Mouse (Mus musculus) cerebellum, adult 9-10 months (tissue): ENCODE results near the gene Mecom.
"Not testable (repeated sequence)": the region's sequence is repeated elsewhere in the genome, so short reads cannot be mapped to it uniquely, and the experiment has no call there.

Source experiments
- DNase-seq: peaks from one replicate; pipeline ENCODE4 v3.0.0; 2022

Gene Mecom

DNA sequence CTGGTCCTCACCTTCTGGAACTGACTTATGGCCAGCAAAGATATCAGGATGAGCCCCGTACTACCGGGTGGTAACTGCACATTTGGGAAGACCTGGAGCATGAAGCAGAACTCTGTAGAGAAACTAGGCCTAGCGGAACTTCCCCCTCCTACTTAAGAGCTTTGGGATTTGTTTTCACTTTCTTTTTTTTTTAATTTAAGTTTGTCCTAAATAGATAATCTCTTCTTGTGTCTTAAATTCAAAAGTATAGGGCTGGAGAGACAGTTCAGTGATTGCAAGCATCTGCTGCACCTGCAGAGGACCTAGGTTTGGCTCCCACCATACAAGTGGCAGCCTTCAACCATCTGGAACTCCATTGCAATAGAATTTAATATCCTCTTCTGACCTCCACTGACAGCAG, at the start of gene Mecom:
TSS of gene Mecom (minus strand) at position 101 of the 400 bp plus-strand sequence.
- DNase-seq: no peak

- no peak for DNase-seq
These were observed 49.5 kb upstream of the Mecom start for GRCm38 (mm10) chr3:30597271-30597670.

- peak; percentile 60 for DNase-seq
These were observed 47.5 kb upstream of the Mecom start for GRCm38 (mm10) chr3:30595111-30595832.

DNA sequence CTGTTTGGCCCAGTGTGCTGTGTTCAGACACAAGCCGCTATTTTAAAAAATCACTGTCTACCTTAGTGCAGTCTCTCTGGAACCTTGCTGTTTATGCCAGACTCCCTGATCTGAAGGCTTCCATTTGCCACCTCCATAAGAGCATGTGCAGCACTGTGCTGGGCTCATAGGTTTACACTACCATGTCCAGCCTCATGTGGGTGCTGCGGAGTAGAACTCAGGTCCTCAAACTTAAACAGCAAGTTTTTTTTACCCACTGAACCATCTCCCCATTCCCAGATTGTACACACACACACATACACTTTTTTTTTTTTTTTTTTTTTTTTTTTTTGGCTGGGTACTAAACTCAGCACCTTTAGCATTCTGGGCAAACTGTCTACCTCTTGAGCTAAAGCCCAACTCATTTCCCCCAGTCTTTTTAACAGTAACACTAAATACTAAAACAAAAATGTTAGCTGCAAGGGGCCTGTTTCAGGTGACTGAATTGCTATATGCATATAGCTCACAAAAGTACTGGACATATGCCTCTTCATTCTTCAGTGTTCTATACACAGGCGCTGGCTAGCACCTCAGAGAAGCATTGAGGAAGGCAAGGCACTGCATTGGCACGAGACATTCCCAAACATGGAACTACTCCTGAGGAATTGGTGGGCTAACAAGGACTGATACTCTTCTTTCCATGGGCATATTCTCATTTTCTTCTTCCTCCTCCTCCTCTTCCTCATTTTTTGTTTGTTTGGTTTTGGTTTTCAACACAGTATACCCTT, 46.1 kb upstream of the Mecom start:
- DNase-seq: peak; percentile 24

DNA sequence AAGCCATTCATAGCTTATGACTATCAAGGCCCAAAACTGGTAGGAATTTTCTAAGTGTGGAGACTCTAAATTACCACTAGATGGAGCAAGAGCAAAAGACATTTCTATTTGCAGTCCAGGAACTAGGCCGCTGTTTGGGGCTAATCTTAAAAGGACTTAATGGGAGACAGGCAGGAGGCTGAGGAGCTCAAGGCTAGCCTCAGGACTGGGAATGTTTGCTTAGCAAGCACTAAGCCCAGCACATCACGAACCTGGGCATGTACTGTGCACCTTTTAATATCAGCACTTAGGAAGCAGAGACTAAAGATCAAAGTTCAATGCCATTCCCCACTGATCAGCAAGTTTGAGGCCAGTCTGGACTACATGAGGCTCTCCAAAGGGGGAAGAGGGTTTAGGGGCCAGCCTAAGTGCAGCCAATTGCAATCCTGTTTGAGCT, 44.6 kb upstream of the Mecom start:
- peak; percentile 74 for DNase-seq

GRCm38 (mm10) chr3:30588865-30589264, 41.1 kb upstream of the Mecom start:
- no peak for DNase-seq

GRCm38 (mm10) chr3:30573549-30573948, 25.7 kb upstream of the Mecom start:
- DNase-seq: no peak

GRCm38 (mm10) chr3:30566333-30566732, 18.5 kb upstream of the Mecom start:
- DNase-seq: not testable (repeated sequence)

DNA sequence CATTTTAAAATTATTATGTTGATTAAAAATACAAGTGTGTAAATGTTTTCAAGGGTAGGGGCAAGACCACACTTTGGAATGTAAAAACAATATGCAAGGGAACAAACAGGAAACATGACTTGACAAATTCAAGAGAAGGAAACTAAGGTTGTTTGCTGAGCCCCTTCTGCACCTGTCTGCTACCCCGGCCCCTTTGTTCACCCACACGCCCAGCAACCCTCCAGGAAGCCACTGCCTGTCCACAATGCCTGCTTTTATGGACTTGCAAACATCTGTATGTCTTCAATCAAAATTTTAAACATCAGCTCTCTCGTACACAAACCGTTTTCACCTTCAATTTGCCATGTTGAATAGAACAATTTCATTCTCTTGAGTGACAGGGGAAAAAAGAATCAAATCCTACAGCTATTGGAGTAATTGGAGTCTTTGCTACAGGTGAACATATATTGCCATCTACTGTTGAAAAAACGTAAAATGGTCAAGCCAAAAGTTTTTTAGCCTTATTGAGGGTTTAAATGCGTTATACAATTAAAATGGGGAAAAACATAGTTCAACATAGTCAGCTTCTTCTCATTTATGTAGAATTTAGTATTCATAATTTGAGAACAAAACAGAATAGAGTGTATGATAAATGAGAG, 13.0 kb upstream of the Mecom start:
- DNase-seq: no peak

DNA sequence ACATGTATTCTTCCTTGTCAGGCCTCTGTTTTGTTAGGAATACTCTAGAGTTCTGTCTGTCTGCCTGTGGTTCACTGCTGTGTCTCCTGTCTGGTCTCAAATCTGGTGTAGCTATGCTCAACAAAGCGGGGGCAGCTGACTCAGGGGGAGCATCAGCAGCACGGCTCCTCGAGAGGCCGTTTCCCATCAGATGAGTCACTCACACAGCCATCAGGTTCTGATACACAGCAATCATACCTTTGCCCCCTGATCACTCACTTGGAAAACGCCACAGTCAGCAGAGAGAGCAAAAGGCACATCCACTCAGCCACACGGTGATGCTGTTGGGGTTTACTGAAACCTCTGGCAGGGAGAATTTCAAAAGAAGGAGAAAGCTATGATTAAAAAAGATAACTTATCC, 5.9 kb upstream of the Mecom start:
- no peak for DNase-seq

DNA sequence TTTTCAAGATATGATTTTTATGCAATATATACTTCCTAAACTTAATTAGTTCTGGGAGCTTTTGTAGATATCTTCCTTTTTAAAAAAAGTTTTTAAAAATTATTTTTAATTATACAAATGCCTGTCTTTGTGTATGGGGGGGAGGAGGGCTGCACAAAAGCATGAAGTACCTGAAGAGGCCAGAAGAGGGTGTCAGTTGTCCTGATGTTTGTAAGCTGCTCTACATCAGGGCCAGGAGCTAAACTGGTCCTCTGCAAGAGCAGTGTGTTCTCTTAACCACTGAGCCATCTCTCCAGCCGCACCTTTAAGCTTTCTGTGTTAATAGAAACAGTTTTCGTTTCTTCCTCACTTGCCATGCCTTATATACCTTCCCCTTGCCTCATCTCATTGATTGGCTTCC, 2.4 kb upstream of the Mecom start:
- DNase-seq: no peak

DNA sequence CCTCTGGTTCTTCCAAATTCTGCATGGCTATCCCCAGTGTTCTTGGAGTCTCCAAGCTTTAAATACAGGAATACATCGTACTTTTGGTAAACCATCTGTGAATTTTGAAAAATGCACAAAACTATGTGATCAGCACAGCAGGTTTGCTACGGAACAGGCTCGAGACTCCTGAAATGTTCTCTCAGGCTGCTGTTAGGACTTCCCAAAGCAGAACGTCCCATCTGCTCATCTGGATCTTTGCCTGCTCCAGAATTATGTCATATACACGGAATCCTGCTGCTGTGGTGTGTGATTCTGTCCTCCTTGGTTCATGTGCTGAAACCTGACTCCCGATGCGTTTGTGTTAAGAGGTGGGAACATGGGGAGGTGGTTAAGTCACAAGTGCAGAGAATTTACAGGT, 1.1 kb upstream of the Mecom start:
- DNase-seq: no peak

- DNase-seq: peak; percentile 8
These were observed 908 bp downstream of the Mecom start for GRCm38 (mm10) chr3:30546831-30547369.

DNA sequence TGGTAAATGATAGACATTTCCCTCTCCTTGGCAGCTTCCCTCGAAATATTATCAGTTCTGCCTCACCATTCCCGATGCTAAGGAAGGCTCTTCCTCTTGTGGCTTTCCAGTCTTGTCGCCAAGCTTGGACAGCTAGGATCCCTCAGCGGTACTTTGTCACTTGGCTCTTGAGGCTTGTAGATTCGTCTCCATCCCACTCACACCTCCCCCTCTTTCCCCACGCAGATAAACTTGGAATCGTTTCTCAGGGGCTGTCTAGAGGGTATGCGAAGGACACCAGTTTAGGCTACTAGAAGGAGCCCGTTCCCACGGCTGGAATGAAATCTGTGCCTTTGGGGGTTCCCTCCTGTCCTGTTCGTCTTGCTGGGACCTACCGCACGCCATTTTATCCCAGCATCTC, 1.4 kb downstream of the Mecom start:
- no peak for DNase-seq

GRCm38 (mm10) chr3:30545246-30545645, 2.6 kb downstream of the Mecom start:
- no peak for DNase-seq

DNA sequence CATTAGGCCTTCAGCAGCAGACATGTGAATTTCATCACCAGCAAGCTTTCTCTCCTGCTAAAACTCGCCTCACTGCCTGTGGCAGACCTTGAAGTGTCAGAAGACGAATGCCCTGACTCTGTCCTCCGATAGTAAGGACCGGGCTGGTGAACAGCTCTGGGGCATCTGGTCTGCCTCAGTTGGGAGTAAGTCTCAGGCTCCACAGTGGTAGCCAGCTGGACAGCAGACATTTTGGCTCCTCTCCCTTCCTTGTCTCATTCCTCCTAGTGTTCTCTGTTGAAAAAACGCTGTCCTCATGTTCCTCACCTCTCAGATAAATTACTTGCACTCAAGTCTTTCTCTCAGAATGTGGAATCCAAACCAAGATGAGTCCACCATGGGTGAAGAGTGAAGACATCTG, 3.5 kb downstream of the Mecom start:
- no peak for DNase-seq

- DNase-seq: no peak
These were observed 12.0 kb downstream of the Mecom start for GRCm38 (mm10) chr3:30535821-30536220.

DNA sequence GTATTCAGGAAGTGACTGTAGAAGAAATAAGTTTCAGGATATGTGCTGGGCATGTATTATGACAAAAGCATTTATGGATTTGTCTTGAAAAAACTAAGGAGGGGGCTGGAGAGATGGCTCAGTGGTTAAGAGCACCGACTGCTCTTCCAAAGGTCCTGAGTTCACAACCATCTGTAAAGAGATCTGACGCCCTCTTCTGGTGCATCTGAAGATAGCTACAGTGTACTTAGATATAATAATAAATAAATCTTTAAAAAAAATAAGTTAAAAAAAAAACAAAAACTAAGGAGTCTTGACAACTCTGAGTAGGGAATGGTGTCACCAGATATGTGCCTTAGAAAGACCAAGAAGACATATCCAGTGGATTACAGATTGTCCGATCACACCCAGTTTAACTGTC, 27.1 kb downstream of the Mecom start:
- DNase-seq: not testable (repeated sequence)

DNA sequence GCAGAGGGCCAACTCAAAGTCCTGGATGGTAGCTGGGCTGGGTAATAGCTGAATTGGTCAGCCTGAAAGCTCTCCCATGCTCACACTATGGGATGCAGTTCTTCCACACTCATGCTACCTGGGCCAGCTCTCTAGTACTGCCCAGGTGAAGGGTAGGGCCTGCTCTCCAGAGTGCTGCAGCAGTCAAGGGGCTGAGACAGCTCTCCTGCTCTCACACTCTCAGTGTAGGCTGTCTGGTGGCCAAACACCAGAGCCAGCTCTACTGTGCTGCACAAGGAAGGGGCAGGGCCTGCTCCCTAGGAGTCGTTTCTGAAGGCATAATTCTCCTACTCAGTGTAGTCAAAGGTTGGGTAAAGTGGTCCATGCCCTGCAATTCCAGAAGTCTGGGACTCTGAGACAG, 28.4 kb downstream of the Mecom start:
- no peak for DNase-seq

DNA sequence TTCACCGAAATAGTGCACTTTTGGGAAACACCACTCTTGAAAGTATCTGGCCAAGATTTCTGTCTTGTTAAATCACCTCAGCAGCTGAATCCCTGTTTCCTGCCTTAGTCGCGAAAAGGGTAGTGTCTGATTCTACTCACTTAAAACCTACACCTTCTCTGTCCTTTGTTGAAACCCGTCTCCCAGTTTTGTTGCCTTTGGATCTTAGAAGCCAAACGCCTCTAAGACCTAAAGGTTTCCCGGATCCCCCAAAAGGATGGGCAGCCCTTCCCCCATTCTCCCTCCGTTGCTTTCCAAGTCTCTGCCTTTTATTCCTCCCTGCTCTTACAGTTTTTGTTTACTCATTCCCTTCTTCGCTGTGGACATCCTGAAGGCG, 32.0 kb downstream of the Mecom start:
- no peak for DNase-seq

DNA sequence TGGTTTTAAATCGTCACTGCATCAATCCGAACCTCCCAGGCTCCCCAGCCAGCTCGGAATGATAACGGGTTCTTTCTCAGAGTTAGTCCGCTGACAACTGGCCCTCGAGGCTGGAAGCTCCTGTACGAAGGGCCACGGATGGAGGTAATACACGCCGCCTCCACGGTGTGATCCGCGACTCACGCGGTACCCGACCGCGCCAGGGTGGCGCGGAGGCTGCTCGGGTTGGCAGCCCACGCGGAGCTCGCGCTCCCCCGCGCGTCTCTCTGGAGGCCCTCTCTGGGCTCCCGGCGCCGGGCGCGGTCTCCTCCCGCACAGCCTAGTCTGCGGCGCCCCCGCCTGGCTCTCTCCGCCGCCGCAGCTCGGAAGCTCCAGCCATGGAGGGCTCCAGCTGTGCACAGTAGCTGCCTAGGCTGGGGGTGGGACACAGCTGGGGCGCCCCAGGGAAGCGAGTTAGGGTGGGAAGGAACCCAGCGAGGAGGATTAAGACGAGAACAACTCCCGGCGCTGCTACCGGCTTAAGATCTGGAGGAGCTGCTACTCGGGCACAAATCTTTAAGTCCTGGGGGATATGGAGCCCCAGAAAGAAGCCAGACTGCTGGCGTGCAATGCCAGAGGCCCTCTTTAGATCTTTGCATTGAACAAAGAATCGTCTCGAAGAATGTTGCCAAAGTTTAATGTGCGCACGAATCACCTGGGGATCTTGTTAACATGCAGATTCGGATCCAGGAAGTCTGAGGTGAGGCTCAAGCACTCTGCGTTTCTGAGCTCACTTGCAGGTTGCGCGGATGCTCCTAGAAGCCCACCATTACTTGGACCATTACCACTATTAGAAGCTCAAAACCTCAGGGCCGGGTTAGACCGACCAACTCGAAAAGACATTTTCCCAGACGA, 32.7 kb downstream of the Mecom start:
- no peak for DNase-seq

- DNase-seq: no peak
These were observed 33.6 kb downstream of the Mecom start for GRCm38 (mm10) chr3:30514051-30514754.
